Mouse (Mus musculus) MEL (cell line): ENCODE results near the gene Arfgap2. TPM values are rescaled to one million over a fixed set of nuclear protein-coding genes. Genes with fewer than 3 reads are reported as not detected.

Experiments used
- CHD1 ChIP-seq: IDR thresholded peaks from 2 replicates; pipeline ENCODE4 v1.6.1; 2012; ENCODE audit warnings: low read depth, mild to moderate bottlenecking, inconsistent platforms, low read length, improper control_type of control experiment
- CHD2 ChIP-seq: IDR thresholded peaks from 2 replicates; pipeline ENCODE4 v1.6.1; 2011; ENCODE audit warnings: low read length, improper control_type of control experiment
- E2F4 ChIP-seq: IDR thresholded peaks from 2 replicates; pipeline ENCODE4 v1.6.1; 2011; ENCODE audit warnings: low read depth, low read length, improper control_type of control experiment, borderline replicate concordance
- ELF1 ChIP-seq: IDR thresholded peaks from 2 replicates; pipeline ENCODE4 v1.6.1; 2014; ENCODE audit warnings: low read depth, mild to moderate bottlenecking, inconsistent platforms, low read length, improper control_type of control experiment, moderate library complexity
- EP300 ChIP-seq, 2 experiments: IDR thresholded peaks; 2 replicates each; pipeline ENCODE4 v1.6.1; 2011; ENCODE audit warnings: improper control_type of control experiment in 2 of 2, low read length in 2 of 2, low read depth in 1 of 2, mild to moderate bottlenecking in 1 of 2
- GATA1 ChIP-seq: IDR thresholded peaks from 2 replicates; pipeline ENCODE4 v1.6.1; 2011; ENCODE audit warnings: low read depth, low read length, improper control_type of control experiment
- JUND ChIP-seq: IDR thresholded peaks from 2 replicates; pipeline ENCODE4 v1.6.1; 2011; ENCODE audit warnings: low read depth, mild to moderate bottlenecking, improper control_type of control experiment, low read length
- KAT2A ChIP-seq: conservative IDR thresholded peaks from 2 replicates; pipeline ENCODE4 v1.6.1; 2012; ENCODE audit warnings: low read depth, low read length, improper control_type of control experiment, inconsistent platforms
- MAFK ChIP-seq: IDR thresholded peaks from 2 replicates; pipeline ENCODE4 v1.6.1; 2011; ENCODE audit warnings: low read depth, mild to moderate bottlenecking, low read length, improper control_type of control experiment, borderline replicate concordance
- MAZ ChIP-seq: IDR thresholded peaks from 2 replicates; pipeline ENCODE4 v1.6.1; 2012; ENCODE audit warnings: low read depth, mild to moderate bottlenecking, inconsistent platforms, low read length, improper control_type of control experiment
- MYB ChIP-seq: IDR thresholded peaks from 2 replicates; pipeline ENCODE4 v1.6.1; 2011; ENCODE audit warnings: mild to moderate bottlenecking, low read depth, low read length, improper control_type of control experiment
- MYC ChIP-seq: IDR thresholded peaks from 2 replicates; pipeline ENCODE4 v1.6.1; 2011; ENCODE audit warnings: low read depth, mild to moderate bottlenecking, low read length, improper control_type of control experiment, moderate library complexity
- NELFE ChIP-seq: IDR thresholded peaks from 2 replicates; pipeline ENCODE4 v1.6.1; 2011; ENCODE audit warnings: low read depth, low read length, improper control_type of control experiment
- NRF1 ChIP-seq: IDR thresholded peaks from 2 replicates; pipeline ENCODE4 v1.6.1; 2014; ENCODE audit warnings: low read depth, mild to moderate bottlenecking, inconsistent platforms, low read length, improper control_type of control experiment, moderate library complexity; ENCODE audit not compliant: poor library complexity, insufficient read depth, severe bottlenecking
- POLR2AphosphoS2 ChIP-seq: IDR thresholded peaks from 2 replicates; pipeline ENCODE4 v1.6.1; 2011; ENCODE audit warnings: low read length, improper control_type of control experiment
- POLR2AphosphoS5 ChIP-seq: IDR thresholded peaks from 2 replicates; pipeline ENCODE4 v1.6.1; 2012; ENCODE audit warnings: low read depth, borderline replicate concordance, mild to moderate bottlenecking, inconsistent platforms, low read length, moderate library complexity, mixed read lengths
- RAD21 ChIP-seq: IDR thresholded peaks from 2 replicates; pipeline ENCODE4 v1.6.1; 2011; ENCODE audit warnings: mild to moderate bottlenecking, low read depth, low read length, improper control_type of control experiment
- RCOR1 ChIP-seq: IDR thresholded peaks from 2 replicates; pipeline ENCODE4 v1.6.1; 2012; ENCODE audit warnings: low read depth, mild to moderate bottlenecking, inconsistent platforms, low read length, improper control_type of control experiment
- SIN3A ChIP-seq: IDR thresholded peaks from 2 replicates; pipeline ENCODE4 v1.6.1; 2012; ENCODE audit warnings: low read length, improper control_type of control experiment, inconsistent platforms
- SMC3 ChIP-seq: IDR thresholded peaks from 2 replicates; pipeline ENCODE4 v1.6.1; 2011; ENCODE audit warnings: low read depth, low read length, improper control_type of control experiment
- TCF12 ChIP-seq: IDR thresholded peaks from 2 replicates; pipeline ENCODE4 v1.6.1; 2014; ENCODE audit warnings: low read depth, mild to moderate bottlenecking, inconsistent platforms, low read length, improper control_type of control experiment, moderate library complexity
- UBTF ChIP-seq: IDR thresholded peaks from 2 replicates; pipeline ENCODE4 v1.6.1; 2012; ENCODE audit warnings: low read depth, mild to moderate bottlenecking, inconsistent platforms, low read length, improper control_type of control experiment, moderate library complexity, borderline replicate concordance; ENCODE audit not compliant: insufficient read depth
- USF1 ChIP-seq: IDR thresholded peaks from 2 replicates; pipeline ENCODE4 v1.6.1; 2014; ENCODE audit warnings: low read depth, mild to moderate bottlenecking, inconsistent platforms, low read length, improper control_type of control experiment, moderate library complexity
- USF2 ChIP-seq, 2 experiments: IDR thresholded peaks; 2 replicates each; pipeline ENCODE4 v1.6.1; 2011 to 2012; ENCODE audit warnings: improper control_type of control experiment in 2 of 2, low read length in 2 of 2, borderline replicate concordance in 1 of 2, inconsistent platforms in 1 of 2, low read depth in 1 of 2, mild to moderate bottlenecking in 1 of 2; ENCODE audit not compliant: insufficient read depth in 1 of 2
- ZMIZ1 ChIP-seq: IDR thresholded peaks from 2 replicates; pipeline ENCODE4 v1.6.1; 2012; ENCODE audit warnings: low read depth, mild to moderate bottlenecking, inconsistent platforms, low read length, improper control_type of control experiment, moderate library complexity
- ZNF384 ChIP-seq: IDR thresholded peaks from 2 replicates; pipeline ENCODE4 v1.6.1; 2012; ENCODE audit warnings: low read depth, mild to moderate bottlenecking, inconsistent platforms, low read length, improper control_type of control experiment
- polyA plus RNA-seq, 2 experiments: library from polyadenylated mRNA; stranded (reverse) in 1 of 2; unstranded in 1 of 2; fragments of >175 nt in 1 of 2; fragments of >200 nt in 1 of 2; gene quantifications; 2 replicates each; pipeline versions ENCODE4 v1.2.1 to v1.2.4; 2012; ENCODE audit warnings: low replicate concordance in 2 of 2, low read depth in 1 of 2; ENCODE audit not compliant: insufficient read length in 2 of 2, insufficient read depth in 1 of 2, missing spikeins in 1 of 2
- total RNA-seq: library from RNA; depleted of rRNA; stranded (reverse); fragments of 300-350 nt; gene quantifications from 2 replicates; pipeline ENCODE4 v1.2.3, GENCODE M21; 2012

The Arfgap2 gene
- total and polyA plus RNA-seq, 3 experiments = 73.1 to 80.2 TPM; not detected in 1

- TF ChIP-seq CHD2 (no peak), NRF1 (no peak), SIN3A (peak; percentile 30; the same call in 1 of the 2 replicates), RCOR1 (no peak), NELFE (peak; percentile 59), CHD1 (no peak), ZMIZ1 (peak; percentile 59; the same call in 1 of the 2 replicates), USF1 (no peak), MYC (0 out of 2 replicates have a peak, but pooled peaks have one; percentile 28), POLR2AphosphoS2 (no peak), RAD21 (no peak), KAT2A (no peak), POLR2AphosphoS5 (no peak), USF2 (IDR thresholded peaks at IDR 0.05; ENCODE audit: borderline replicate concordance in 1 of 2, insufficient read depth in 1 of 2, low read depth in 1 of 2, low read length in 2 of 2) (no peak), UBTF (no peak), TCF12 (0 out of 2 replicates have a peak, but pooled peaks have one; percentile 38), MYB (no peak), SMC3 (no peak), ZNF384 (peak; percentile 68), ELF1 (no peak), MAZ (peak; percentile 83; the same call in 1 of the 2 replicates), E2F4 (0 out of 2 replicates have a peak, but pooled peaks have one; percentile 52), EP300 (IDR thresholded peaks at IDR 0.05; ENCODE audit: low read depth in 1 of 2, low read length in 2 of 2) (peak in 1 of 2 experiments; percentile 19; a peak in 1 of 4 replicates), MAFK (no peak), GATA1 (no peak), JUND (peak; percentile 60; the same call in 1 of the 2 replicates)
Measured at GRCm38 (mm10) chr2:91236601-91237510, 27.9 kb upstream of the Arfgap2 start, which contains the start of gene Ddb2 (continued).
